Mouse (Mus musculus) brain, embryonic 18.5 days (tissue): ENCODE data around the gene Pelo.

Source experiments
- DNase-seq: peaks from one replicate; pipeline ENCODE4 v3.0.0-alpha.2; 2012; ENCODE audit warnings: low read depth, low spot score

The Pelo gene

GRCm38 (mm10) chr13:115096965-115097364 is 7.0 kb upstream of the Pelo start:
- DNase-seq: no peak

- DNase-seq: no peak
These were observed 6.2 kb upstream of the Pelo start for GRCm38 (mm10) chr13:115096216-115096615.

GRCm38 (mm10) chr13:115095392-115095791 is 5.4 kb upstream of the Pelo start:
- no peak for DNase-seq

GRCm38 (mm10) chr13:115091511-115091910 is 1.5 kb upstream of the Pelo start:
- DNase-seq: no peak

- DNase-seq: no peak
These were observed 1.0 kb upstream of the Pelo start for GRCm38 (mm10) chr13:115090977-115091445.

- DNase-seq: no peak
These were observed 476 bp downstream of the Pelo start for GRCm38 (mm10) chr13:115089395-115090025.

- DNase-seq: no peak
These were observed 979 bp downstream of the Pelo start for GRCm38 (mm10) chr13:115089020-115089394.

- DNase-seq: no peak
These were observed 4.0 kb downstream of the Pelo start for GRCm38 (mm10) chr13:115085974-115086373.

- DNase-seq: no peak
These were observed 7.6 kb downstream of the Pelo start for GRCm38 (mm10) chr13:115082339-115082738.

GRCm38 (mm10) chr13:115079996-115080585 is 9.9 kb downstream of the Pelo start:
- no peak for DNase-seq

- no peak for DNase-seq
These were observed 10.8 kb downstream of the Pelo start for GRCm38 (mm10) chr13:115078997-115079685.

- no peak for DNase-seq
These were observed 12.4 kb downstream of the Pelo start for GRCm38 (mm10) chr13:115077346-115078134.

GRCm38 (mm10) chr13:115072386-115072785 is 17.6 kb downstream of the Pelo start:
- no peak for DNase-seq

GRCm38 (mm10) chr13:115071431-115071830 is 18.6 kb downstream of the Pelo start:
- DNase-seq: no peak

GRCm38 (mm10) chr13:115067968-115068330 is 22.0 kb downstream of the Pelo start:
- DNase-seq: no peak

GRCm38 (mm10) chr13:115067324-115067967 is 22.5 kb downstream of the Pelo start:
- DNase-seq: no peak

- DNase-seq: no peak
These were observed 32.4 kb downstream of the Pelo start for GRCm38 (mm10) chr13:115057555-115057954.

- DNase-seq: no peak
These were observed 35.2 kb downstream of the Pelo start for GRCm38 (mm10) chr13:115054783-115055182.

- no peak for DNase-seq
These were observed 37.4 kb downstream of the Pelo start for GRCm38 (mm10) chr13:115052568-115052967.

- peak; percentile 16 for DNase-seq
These were observed 39.1 kb downstream of the Pelo start for GRCm38 (mm10) chr13:115050660-115051559.

- DNase-seq: no peak
These were observed 47.3 kb downstream of the Pelo start for GRCm38 (mm10) chr13:115042652-115043051.
